Mouse (Mus musculus) ES-Bruce4 (cell line): ENCODE measurements around the gene Pakap. TPM values are rescaled to one million over a fixed set of nuclear protein-coding genes. Genes with fewer than 3 reads are reported as not detected.
A peak's percentile ranks its signal among the peaks of the same experiment; 100 is the strongest.

Source experiments
- H3K27ac ChIP-seq: 2 replicates; pipeline ENCODE4 v1.5.1; 2012; ENCODE audit warnings: low read length, inconsistent platforms; ENCODE audit not compliant: insufficient read depth
- H3K27me3 ChIP-seq: 2 replicates; pipeline ENCODE4 v1.6.1; 2012; ENCODE audit warnings: mild to moderate bottlenecking, low read length, inconsistent platforms; ENCODE audit not compliant: control insufficient read depth, poor library complexity, insufficient read depth, severe bottlenecking
- H3K36me3 ChIP-seq: 2 replicates; pipeline ENCODE4 v1.6.1; 2012; ENCODE audit warnings: inconsistent platforms, mild to moderate bottlenecking, low read length, moderate library complexity; ENCODE audit not compliant: control insufficient read depth, poor library complexity, insufficient read depth, severe bottlenecking
- H3K4me1 ChIP-seq: one replicate; pipeline ENCODE4 v1.8.1; 2011; ENCODE audit warnings: low read length; ENCODE audit not compliant: control insufficient read depth, insufficient read depth
- H3K4me3 ChIP-seq: 2 replicates; pipeline ENCODE4 v1.5.1; 2011; ENCODE audit warnings: low read depth, mild to moderate bottlenecking, low read length
- H3K9ac ChIP-seq: 2 replicates; pipeline ENCODE4 v1.6.1; 2012; ENCODE audit warnings: low read depth, mild to moderate bottlenecking, inconsistent platforms; ENCODE audit not compliant: poor library complexity, severe bottlenecking
- H3K9me3 ChIP-seq: replicated peaks from 2 replicates; pipeline ENCODE4 v1.6.1; 2012; ENCODE audit warnings: mild to moderate bottlenecking, low read length, inconsistent platforms; ENCODE audit not compliant: control insufficient read depth, poor library complexity, insufficient read depth, severe bottlenecking
- CTCF ChIP-seq: IDR thresholded peaks from one replicate; pipeline ENCODE4 v1.8.1; 2011; ENCODE audit warnings: low read depth, low read length
- EP300 ChIP-seq: IDR thresholded peaks from 2 replicates; pipeline ENCODE4 v1.6.1; 2011; ENCODE audit warnings: low read depth, low read length; ENCODE audit not compliant: insufficient read depth
- POLR2A ChIP-seq: IDR thresholded peaks from one replicate; pipeline ENCODE4 v1.8.1; 2011; ENCODE audit warnings: low read length; ENCODE audit not compliant: insufficient read depth
- polyA plus RNA-seq: library from polyadenylated mRNA; stranded (reverse); fragments of >200 nt; gene quantifications from 2 replicates; pipeline ENCODE4 v1.2.4, GENCODE M21; 2011; ENCODE audit warnings: low read depth; ENCODE audit not compliant: missing spikeins, insufficient read depth, insufficient read length

Pakap gene
- polyA plus RNA-seq, 1 experiment: 2.4 TPM

DNA sequence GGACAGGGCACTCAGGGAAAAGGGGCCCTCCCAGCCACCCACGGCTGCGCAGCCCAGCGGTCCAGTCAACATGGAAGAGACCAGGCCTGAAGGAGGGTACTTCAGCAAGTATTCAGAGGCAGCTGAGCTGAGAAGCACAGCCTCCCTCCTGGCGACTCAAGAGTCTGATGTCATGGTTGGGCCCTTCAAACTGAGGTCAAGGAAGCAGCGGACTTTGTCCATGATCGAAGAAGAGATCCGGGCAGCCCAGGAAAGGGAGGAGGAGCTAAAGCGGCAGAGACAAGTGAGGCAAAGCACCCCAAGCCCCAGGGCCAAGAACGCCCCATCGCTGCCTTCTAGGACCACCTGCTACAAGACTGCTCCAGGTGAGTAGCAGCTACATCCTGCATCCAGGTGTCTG lies 288.7 kb downstream of the Pakap start:
- no peak for TF ChIP-seq POLR2A
- Histone ChIP-seq H3K4me1 (no peaks in the 10 kb centered on the region), H3K27ac (no peak overlapping the region), H3K27me3 (no peaks in the 10 kb centered on the region), H3K9ac (no peak overlapping the region), H3K4me3 (no peak overlapping the region), H3K36me3 (peaks cover 37% of the 10 kb centered on the region), H3K9me3 (no peaks in the 10 kb centered on the region)

DNA sequence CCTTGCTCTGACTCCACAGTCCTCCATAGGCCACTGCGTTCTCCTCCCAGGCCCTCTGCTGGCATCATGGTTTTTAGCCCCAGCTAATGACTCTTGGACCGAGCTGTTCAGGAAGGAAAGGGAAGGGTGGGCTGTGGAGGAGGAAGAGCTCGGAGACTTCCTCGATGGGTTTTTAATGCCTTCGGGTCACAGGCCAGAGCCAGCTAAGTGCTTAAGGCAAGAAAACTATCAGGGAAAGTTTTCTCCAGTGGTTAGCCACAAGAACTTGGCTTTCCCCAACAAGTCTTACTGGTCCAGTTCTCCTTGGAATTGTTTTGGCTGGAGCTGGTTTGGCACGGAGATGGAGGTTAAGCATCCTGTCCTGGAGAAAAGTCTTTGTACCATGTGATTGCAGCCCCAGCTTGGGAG lies 292.2 kb downstream of the Pakap start:
- H3K27me3 ChIP-seq: no peaks in the 10 kb centered on the region
- no peaks in the 10 kb centered on the region for H3K4me1 ChIP-seq
- TF ChIP-seq POLR2A (no peak), CTCF (no peak), EP300 (no peak)
- no peaks in the 10 kb centered on the region for H3K9me3 ChIP-seq
- no peak overlapping the region for H3K27ac ChIP-seq
- no peak overlapping the region for H3K4me3 ChIP-seq
- H3K9ac ChIP-seq: no peak overlapping the region
- peaks cover 27% of the 10 kb centered on the region for H3K36me3 ChIP-seq

DNA sequence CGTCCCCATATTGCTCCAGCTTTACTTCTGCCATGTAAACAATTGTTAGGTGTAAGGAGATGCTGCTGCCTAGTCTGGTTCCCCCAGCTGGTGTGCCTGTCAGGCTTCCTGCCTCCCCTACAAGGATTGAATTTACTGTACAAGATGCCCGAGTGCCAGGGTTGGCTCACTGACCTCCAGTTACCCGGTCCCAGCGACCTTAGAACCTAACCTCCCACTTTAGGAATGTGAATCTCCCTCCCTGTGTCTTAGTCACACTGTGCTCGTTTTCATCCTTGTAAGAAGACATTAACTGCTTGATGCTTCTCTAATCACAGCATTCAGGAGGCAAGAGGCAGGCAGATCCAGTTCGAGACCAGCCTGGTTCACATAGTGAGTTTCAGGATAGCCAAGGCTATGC lies 293.2 kb downstream of the Pakap start:
- Histone ChIP-seq H3K9me3 (no peaks in the 10 kb centered on the region), H3K36me3 (peaks cover 19% of the 10 kb centered on the region), H3K4me3 (no peak overlapping the region), H3K27ac (no peak overlapping the region), H3K4me1 (peaks cover 1% of the 10 kb centered on the region), H3K27me3 (no peaks in the 10 kb centered on the region), H3K9ac (no peak overlapping the region)
- no peak for TF ChIP-seq POLR2A
- TF ChIP-seq EP300: no peak
- no peak for TF ChIP-seq CTCF

DNA sequence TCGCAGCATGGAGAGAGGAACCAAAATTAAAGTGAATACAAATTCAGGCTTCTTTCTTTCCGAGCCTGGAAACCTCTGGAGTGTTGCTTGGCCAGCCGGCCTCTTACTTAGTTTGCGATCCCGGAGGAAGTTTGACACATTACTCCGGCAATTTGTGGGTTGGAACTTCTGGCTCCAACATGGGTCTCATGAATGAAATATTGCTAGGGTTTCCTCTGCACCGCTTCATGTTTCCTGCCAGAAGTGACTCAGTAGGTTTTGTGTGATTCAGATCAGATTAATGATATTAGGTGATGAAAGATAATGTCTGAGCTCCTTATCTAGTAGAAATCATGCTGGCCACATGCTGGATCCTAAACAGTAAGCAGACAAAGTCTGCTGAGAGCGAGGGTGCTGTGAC lies 293.9 kb downstream of the Pakap start:
- Histone ChIP-seq H3K9ac (no peak overlapping the region), H3K4me1 (peaks cover 3% of the 10 kb centered on the region), H3K9me3 (no peaks in the 10 kb centered on the region), H3K27me3 (no peaks in the 10 kb centered on the region), H3K36me3 (peaks cover 13% of the 10 kb centered on the region), H3K27ac (no peak overlapping the region), H3K4me3 (no peak overlapping the region)
- TF ChIP-seq CTCF (no peak), EP300 (no peak), POLR2A (no peak)

DNA sequence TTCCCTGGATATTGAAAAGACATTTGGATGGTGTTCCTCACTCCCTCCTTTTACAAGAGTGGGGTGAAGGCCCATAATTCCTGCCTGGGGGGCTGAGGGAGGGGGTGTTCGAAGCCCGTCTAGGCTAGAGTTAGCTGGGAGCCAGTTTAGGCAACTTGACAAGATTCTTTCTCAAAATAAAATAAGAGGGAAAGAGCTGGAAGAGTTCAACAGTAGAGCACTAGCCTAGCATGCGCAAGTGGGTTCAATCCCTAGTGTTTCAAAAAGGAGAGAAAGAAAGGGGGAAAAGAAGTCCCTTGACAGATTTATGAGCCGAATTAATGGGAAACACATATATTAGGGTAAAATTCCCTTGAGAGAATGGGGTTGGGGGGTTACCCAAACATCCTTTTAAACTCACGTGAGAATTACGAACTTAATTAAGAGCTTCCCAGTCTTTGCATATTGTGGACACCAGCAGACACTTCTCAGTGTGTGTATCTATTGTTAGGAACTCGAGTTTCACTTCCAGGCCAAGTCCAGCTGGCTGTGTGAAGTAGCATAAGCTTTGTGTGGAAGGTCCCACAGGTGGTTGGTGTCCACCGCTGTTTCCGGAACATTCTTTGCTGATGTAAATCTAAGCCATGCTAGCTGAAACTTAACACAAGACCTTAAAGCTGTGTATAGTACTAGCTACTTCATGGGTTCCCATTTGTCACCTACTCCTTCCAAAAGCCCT lies 294.4 kb downstream of the Pakap start:
- H3K27me3 ChIP-seq: no peaks in the 10 kb centered on the region
- no peak for TF ChIP-seq EP300
- peaks cover 7% of the 10 kb centered on the region for H3K36me3 ChIP-seq
- no peak overlapping the region for H3K27ac ChIP-seq
- no peak overlapping the region for H3K4me3 ChIP-seq
- peaks cover 6% of the 10 kb centered on the region for H3K4me1 ChIP-seq
- H3K9ac ChIP-seq: no peak overlapping the region
- no peaks in the 10 kb centered on the region for H3K9me3 ChIP-seq

DNA sequence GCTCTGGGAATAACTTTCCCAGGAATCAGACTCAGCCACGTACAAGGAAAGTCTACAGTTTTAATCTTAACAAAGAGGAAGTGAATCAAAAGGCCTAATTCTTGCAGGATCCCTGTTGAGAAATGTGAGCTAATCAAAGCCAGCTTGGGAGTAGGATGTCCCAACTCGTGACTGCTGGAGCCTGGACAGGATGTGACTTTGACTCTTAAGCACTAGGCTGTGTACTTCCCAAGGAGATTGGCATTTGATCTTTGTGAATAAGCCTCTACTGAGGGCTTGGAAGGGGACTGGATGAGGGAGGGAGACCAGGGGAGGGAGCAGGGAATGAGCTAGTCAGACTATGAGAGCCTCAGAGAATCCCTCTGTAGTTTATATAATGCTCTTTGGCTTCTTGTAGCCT lies 298.1 kb downstream of the Pakap start:
- Histone ChIP-seq H3K27me3 (no peaks in the 10 kb centered on the region), H3K9me3 (no peaks in the 10 kb centered on the region), H3K27ac (peak overlapping the region; percentile 38; the same call in 1 of the 2 replicates), H3K4me3 (no peak overlapping the region), H3K36me3 (no peaks in the 10 kb centered on the region), H3K9ac (no peak overlapping the region), H3K4me1 (peaks cover 8% of the 10 kb centered on the region)
- TF ChIP-seq POLR2A (no peak), CTCF (no peak), EP300 (no peak)
